Mouse (Mus musculus) cerebellum, adult 11 months (tissue): ENCODE data around the gene Rwdd2b.
A peak's percentile ranks its signal among the peaks of the same experiment; 100 is the strongest.

ENCODE experiments used
- DNase-seq: peaks from one replicate; pipeline ENCODE4 v3.0.0; 2022

The Rwdd2b gene

DNA sequence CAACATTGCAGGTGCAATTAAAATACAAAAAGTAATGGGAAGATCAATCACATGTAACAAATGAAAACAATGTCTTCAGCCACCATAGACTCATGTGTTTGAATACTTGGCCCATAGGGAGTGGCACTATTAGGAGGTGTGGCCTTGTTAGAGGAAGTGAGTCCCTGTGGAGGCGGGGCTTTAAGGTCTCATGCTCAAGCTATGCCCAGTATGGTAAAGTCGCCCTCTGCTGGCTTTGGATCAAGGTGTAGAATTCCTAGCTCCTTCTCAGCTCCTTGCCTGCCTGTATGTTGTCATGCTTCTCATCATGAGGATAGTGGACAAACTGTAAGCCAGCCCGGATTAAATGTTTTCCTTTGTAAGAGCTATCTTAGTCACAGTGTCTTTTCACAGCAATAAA is 35.4 kb downstream of the Rwdd2b start:
- DNase-seq, result no peak

DNA sequence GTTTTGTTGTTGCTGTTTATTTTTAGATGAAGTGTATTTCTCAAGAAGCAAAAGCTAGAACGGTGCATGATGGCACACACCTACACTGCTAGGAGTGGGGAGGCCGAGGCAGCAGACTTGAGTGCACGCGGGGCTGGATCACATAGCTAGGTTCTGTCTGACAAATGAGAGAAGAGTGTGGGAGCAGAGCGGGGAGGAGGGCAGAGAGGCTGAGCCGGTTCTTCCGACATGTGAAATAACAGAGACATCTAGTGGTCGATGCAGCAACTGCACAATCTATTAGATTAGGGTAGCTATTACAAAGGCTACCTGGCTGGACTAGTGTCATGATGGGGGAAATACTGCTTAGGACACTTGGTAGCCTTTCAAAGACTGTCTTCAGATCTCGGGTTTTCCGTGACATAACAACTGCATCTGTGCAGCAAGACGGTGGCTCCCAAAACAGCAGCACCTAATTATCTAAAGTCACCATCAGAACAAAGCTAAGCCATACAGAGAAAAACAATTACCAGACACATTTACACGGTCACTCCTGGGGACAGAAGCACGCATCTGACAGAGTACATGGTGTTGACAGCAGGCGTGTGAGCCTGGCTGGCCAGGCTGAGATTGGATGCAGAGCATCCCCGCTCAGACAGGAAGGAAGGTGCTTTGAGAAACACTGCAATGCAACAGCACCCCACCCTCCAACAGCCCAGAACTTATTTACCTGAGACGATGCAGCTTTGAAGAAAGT is 46.4 kb downstream of the Rwdd2b start:
- DNase-seq, result peak; percentile 47

DNA sequence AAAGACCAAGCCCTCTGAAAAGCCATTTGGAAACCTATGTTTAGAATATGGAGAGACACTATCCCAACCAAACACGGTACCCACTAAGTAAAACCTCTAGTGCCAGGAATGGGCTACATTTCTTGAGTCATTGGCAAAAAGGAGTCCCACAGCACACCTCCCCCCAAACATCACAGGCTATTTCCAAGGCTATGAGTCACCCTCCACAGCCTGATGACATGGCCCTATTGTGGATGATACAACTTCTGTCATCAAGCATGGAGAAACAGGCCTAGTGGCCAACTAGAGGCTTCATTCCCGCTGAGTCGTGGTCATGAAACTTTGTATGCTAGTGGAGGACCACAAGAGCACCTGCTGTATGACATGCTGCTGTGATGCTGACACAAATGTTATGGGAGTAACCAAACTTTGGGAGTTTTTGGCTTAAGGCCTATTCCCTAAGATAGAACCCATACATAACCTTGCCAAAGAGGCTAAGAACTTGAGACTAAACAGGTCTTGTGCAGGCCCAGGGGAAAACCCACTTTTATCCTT is 52.9 kb downstream of the Rwdd2b start:
- DNase-seq, result no peak

DNA sequence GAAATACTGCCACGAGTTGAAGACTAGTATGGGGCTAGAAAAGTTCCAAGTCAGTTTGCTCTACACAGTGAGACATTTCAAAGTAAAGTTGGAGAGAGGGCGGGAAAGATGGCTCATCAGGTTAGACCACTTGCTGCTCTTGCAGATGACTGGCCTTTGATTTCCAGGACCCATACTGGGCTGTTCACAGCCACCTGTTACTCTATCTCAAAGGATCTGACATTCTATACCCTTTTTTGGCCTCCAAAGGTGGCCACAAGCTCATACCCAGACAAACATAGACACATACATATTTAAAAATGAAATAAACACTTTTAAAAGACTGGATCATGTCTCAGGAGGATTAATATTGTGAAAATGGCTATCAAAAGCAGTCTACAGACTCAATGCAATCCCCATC is 56.0 kb downstream of the Rwdd2b start:
- no peak for DNase-seq
